Mouse (Mus musculus): ENCODE results near the gene Cox7a2.

GRCm38 (mm10) chr9:79779354-79779753, 19.7 kb upstream of the Cox7a2 start:
- TF ChIP-seq EP300 (optimal IDR thresholded peaks at IDR 0.05) (no peak), CTCF (IDR thresholded peaks at IDR 0.05; ENCODE audit: low read depth) (peak; percentile 66)
